Mouse (Mus musculus): ENCODE data around the gene Cabp2.

- no peak for TF ChIP-seq CTCF (IDR thresholded peaks at IDR 0.05; ENCODE audit: low read depth, low read length)
- TF ChIP-seq POLR2A (IDR thresholded peaks at IDR 0.05; ENCODE audit: borderline replicate concordance, low read depth, low read length), result no peak
These were observed 16.1 kb downstream of the Cabp2 start for GRCm38 (mm10) chr19:4097441-4097825.
